Mouse (Mus musculus) stomach, embryonic 14.5 days (tissue): ENCODE data around the gene Gss. TPM values are rescaled to one million over a fixed set of nuclear protein-coding genes. Genes with fewer than 3 reads are reported as not detected.
A peak's percentile ranks its signal among the peaks of the same experiment; 100 is the strongest.

Source experiments
- ATAC-seq: fragments of 200-750 bp; cut with Nextera tagmentation; 2 replicates; pipeline ENCODE4 v1.8.0; 2017; ENCODE audit warnings: low read depth, moderate TSS enrichment; ENCODE audit not compliant: insufficient number of reproducible peaks, insufficient read depth, low FRiP score
- H3K27ac ChIP-seq: fragments of 300-500 bp; sonication (generic); 2 replicates; pipeline ENCODE4 v1.5.1; 2014; ENCODE audit warnings: mild to moderate bottlenecking, low read length, moderate library complexity, mixed read lengths
- H3K27me3 ChIP-seq: fragments of 300-500 bp; sonication (generic); 2 replicates; pipeline ENCODE4 v1.6.1; 2014; ENCODE audit warnings: low read length, control low read depth, mixed read lengths; ENCODE audit not compliant: control insufficient read depth, insufficient read depth
- H3K36me3 ChIP-seq: fragments of 300-500 bp; sonication (generic); 2 replicates; pipeline ENCODE4 v1.6.1; 2014; ENCODE audit warnings: mild to moderate bottlenecking, control low read depth, low read length, moderate library complexity, mixed read lengths; ENCODE audit not compliant: control insufficient read depth, insufficient read depth
- H3K4me1 ChIP-seq: fragments of 300-500 bp; sonication (generic); 2 replicates; pipeline ENCODE4 v1.6.1; 2014; ENCODE audit warnings: low read length, control low read depth, mixed read lengths; ENCODE audit not compliant: control insufficient read depth, insufficient read depth
- H3K4me2 ChIP-seq: fragments of 300-500 bp; sonication (generic); replicated peaks from 2 replicates; pipeline ENCODE4 v1.6.1; 2014; ENCODE audit warnings: low read depth, low read length, control low read depth
- H3K4me3 ChIP-seq: fragments of 300-500 bp; sonication (generic); 2 replicates; pipeline ENCODE4 v1.5.1; 2014; ENCODE audit warnings: low read depth, low read length, control low read depth
- H3K9ac ChIP-seq: fragments of 300-500 bp; sonication (generic); replicated peaks from 2 replicates; pipeline ENCODE4 v1.6.1; 2014; ENCODE audit warnings: low read depth, mild to moderate bottlenecking, control low read depth, low read length, moderate library complexity, mixed read lengths
- H3K9me3 ChIP-seq: fragments of 300-500 bp; sonication (generic); 2 replicates; pipeline ENCODE4 v1.6.1; 2016; ENCODE audit warnings: low read depth, low read length, control low read depth; ENCODE audit not compliant: control insufficient read depth
- WGBS: fragments of 180-500 bp; shearing (Covaris S2); extraction: QIAGEN DNeasy Blood & Tissue Kit; methylation state at CpG from one replicate; pipeline ENCODE4 v1.1.7; 2014; 5-methylcytosine and 5-hydroxymethylcytosine counted together
- polyA plus RNA-seq: library from polyadenylated mRNA; unstranded; fragments of >200 nt; fragmentation: Nextera tagmentation; extraction: Ambion mirVana; gene quantifications from 2 replicates; pipeline ENCODE4 v1.2.1, GENCODE M21; 2014

The Gss gene
- polyA plus RNA-seq, 1 experiment from 2014 or later: 26.1 TPM

DNA sequence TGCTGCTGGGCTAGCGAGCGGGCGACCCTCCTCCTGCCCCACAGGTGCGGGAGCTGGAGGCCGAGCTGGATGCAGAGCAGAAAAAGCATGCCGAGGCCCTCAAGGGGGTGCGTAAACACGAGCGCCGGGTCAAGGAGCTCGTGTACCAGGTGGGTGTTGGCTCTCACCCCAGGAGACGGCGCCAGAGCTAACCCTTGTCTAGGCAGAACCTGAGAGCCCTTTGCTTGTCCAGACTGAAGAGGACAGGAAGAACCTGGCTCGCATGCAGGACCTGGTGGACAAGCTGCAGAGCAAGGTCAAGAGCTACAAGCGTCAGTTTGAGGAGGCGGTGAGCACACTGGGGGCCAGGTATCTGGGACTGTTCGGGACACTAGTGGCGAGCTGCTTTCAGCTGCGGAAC, 40.5 kb upstream of the Gss start:
- peaks cover 45% of the 10 kb centered on the region for H3K36me3 ChIP-seq
- H3K4me1 ChIP-seq: peaks cover 6% of the 10 kb centered on the region; the same call in 1 of the 2 replicates
- 64% methylated on average over 19 of the region's 19 CpGs for WGBS
- H3K4me3 ChIP-seq: no peak overlapping the region
- no peak overlapping the region for H3K9ac ChIP-seq
- no peak overlapping the region for H3K27ac ChIP-seq
- H3K27me3 ChIP-seq: peaks cover 21% of the 10 kb centered on the region
- no peak overlapping the region for H3K4me2 ChIP-seq
- ATAC-seq: no peak
- no peaks in the 10 kb centered on the region for H3K9me3 ChIP-seq

DNA sequence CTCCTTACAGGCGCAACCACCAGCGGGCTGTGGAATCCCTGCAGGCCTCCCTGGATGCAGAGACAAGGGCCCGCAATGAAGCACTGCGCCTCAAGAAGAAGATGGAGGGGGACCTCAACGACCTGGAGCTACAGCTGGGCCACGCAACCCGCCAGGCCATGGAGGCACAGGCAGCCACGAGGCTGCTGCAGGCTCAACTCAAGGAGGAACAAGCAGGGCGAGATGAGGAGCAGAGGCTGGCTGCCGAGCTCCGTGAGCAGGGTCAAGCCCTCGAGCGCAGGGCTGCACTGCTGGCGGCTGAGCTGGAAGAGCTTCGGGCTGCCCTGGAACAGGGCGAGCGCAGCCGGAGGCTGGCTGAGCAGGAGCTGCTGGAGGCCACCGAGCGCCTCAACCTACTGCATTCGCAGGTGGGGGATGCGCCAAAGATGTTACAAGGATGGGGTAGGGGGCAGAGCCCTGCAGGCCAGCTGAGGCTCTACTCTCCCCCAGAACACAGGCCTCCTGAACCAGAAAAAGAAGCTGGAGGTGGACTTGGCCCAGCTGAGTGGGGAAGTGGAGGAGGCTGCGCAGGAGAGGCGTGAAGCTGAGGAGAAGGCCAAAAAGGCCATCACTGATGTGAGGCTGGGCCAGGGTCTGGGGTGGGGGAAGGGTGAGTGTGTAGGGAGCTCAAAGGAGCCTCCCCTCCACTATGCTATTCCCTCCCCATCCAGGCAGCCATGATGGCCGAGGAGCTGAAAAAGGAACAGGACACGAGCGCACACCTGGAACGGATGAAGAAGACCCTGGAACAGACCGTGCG, 39.7 kb upstream of the Gss start:
- Histone ChIP-seq H3K9ac (no peak overlapping the region), H3K9me3 (no peaks in the 10 kb centered on the region), H3K4me1 (peaks cover 6% of the 10 kb centered on the region; the same call in 1 of the 2 replicates), H3K27me3 (peaks cover 21% of the 10 kb centered on the region), H3K27ac (no peak overlapping the region), H3K36me3 (peaks cover 37% of the 10 kb centered on the region), H3K4me2 (no peak overlapping the region), H3K4me3 (no peak overlapping the region)
- WGBS: 70% methylated on average over 30 of the region's 30 CpGs
- no peak for ATAC-seq

DNA sequence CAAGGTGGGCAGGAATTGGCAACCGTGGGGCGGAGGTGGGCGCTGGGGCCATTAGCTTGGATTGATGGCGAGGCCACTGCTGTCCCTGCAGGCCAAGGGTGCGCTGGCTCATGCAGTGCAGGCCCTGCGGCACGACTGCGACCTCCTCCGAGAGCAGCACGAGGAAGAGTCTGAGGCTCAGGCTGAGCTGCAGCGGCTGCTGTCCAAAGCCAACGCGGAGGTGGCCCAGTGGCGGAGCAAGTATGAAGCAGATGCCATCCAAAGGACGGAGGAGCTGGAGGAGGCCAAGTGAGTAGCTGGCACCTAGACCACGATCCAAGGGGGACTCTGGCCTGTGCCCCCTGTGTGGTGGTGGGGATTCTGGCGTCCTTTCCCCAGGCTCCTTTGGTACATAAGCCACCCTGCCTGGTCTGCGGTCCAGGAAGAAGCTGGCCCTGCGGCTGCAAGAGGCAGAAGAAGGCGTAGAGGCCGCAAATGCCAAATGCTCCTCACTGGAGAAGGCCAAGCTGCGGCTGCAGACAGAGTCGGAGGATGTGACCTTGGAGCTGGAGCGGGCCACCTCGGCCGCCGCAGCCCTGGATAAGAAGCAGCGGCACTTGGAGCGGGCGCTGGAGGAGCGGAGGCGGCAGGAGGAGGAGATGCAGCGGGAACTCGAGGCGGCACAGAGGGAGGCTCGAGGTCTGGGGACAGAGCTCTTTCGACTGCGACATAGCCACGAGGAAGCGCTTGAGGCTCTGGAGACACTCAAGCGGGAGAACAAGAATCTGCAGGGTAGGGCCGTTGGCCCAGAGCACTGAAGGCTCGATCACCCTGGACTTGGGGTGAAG, 38.2 kb upstream of the Gss start:
- Histone ChIP-seq H3K9me3 (no peaks in the 10 kb centered on the region), H3K27me3 (peaks cover 21% of the 10 kb centered on the region), H3K4me2 (no peak overlapping the region), H3K9ac (no peak overlapping the region), H3K4me1 (peaks cover 6% of the 10 kb centered on the region; the same call in 1 of the 2 replicates), H3K36me3 (peaks cover 25% of the 10 kb centered on the region), H3K27ac (no peak overlapping the region), H3K4me3 (no peak overlapping the region)
- ATAC-seq: no peak
- 36% methylated on average over 43 of the region's 43 CpGs for WGBS

DNA sequence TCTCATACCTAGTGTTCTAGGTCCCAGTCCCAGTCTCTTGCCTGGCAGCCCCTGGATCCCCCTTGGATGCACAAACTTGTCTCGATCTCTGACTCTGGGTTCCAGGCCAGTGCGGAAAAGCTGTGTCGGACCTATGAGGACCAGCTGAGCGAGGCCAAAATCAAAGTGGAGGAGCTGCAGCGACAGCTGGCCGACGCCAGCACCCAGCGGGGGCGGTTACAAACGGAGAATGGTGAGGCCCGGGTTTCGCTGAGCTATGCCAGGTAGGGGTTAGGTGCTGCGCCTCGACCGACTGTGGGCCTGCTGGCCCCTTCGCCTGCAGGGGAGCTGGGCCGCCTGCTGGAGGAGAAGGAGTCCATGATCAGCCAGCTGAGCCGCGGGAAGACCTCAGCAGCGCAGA, 37.5 kb upstream of the Gss start:
- Histone ChIP-seq H3K36me3 (peaks cover 18% of the 10 kb centered on the region), H3K27ac (no peak overlapping the region), H3K4me1 (peaks cover 6% of the 10 kb centered on the region; the same call in 1 of the 2 replicates), H3K27me3 (peaks cover 21% of the 10 kb centered on the region), H3K9ac (no peak overlapping the region), H3K4me2 (no peak overlapping the region), H3K9me3 (no peaks in the 10 kb centered on the region), H3K4me3 (0 out of 2 replicates have a peak overlapping the region, but pooled peaks have one; percentile 8)
- WGBS: 54% methylated on average over 20 of the region's 20 CpGs
- no peak for ATAC-seq

DNA sequence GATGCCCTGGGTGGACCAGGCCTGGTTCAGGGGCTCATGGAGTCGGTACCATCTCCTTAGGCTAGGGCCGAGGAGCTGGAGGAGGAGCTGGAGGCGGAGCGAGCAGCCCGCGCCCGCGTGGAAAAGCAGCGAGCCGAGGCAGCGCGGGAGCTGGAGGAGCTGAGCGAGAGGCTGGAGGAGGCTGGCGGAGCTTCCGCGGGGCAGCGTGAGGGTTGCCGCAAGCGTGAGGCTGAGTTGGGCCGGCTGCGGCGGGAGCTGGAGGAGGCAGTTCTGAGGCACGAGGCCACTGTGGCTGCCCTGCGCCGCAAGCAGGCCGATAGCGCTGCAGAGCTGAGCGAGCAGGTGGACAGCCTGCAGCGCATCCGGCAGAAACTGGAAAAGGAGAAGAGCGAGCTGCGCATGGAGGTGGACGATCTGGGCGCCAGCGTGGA, 36.6 kb upstream of the Gss start:
- ATAC-seq: peak; percentile 37; the same call in 1 of the 2 replicates
- no peak overlapping the region for H3K9ac ChIP-seq
- peaks cover 6% of the 10 kb centered on the region; the same call in 1 of the 2 replicates for H3K4me1 ChIP-seq
- H3K27ac ChIP-seq: no peak overlapping the region
- H3K27me3 ChIP-seq: peaks cover 21% of the 10 kb centered on the region
- 3% methylated on average over 35 of the region's 35 CpGs for WGBS
- peak overlapping the region; percentile 40 for H3K4me2 ChIP-seq
- peak overlapping the region; percentile 8; the same call in 1 of the 2 replicates for H3K4me3 ChIP-seq
- H3K9me3 ChIP-seq: no peaks in the 10 kb centered on the region
- H3K36me3 ChIP-seq: peaks cover 9% of the 10 kb centered on the region; the same call in 1 of the 2 replicates

DNA sequence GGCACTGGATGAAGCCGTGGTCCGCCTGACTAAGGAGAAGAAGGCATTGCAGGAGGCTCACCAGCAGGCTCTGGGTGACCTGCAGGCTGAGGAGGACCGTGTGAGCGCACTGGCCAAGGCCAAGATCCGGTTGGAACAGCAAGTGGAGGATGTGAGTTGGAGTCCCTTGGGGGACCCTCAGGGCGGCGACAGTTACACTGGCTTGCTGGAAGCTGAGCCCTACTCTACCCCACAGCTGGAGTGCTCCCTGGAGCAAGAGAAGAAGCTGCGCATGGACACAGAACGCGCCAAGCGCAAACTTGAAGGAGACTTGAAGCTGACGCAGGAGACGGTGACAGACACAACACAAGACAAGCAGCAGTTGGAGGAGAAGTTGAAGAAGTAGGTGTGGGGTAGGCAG, 35.9 kb upstream of the Gss start:
- no peak overlapping the region for H3K27ac ChIP-seq
- WGBS: 86% methylated on average over 13 of the region's 13 CpGs
- peaks cover 6% of the 10 kb centered on the region; the same call in 1 of the 2 replicates for H3K4me1 ChIP-seq
- H3K9ac ChIP-seq: no peak overlapping the region
- H3K36me3 ChIP-seq: peaks cover 3% of the 10 kb centered on the region; the same call in 1 of the 2 replicates
- ATAC-seq: no peak
- no peak overlapping the region for H3K4me3 ChIP-seq
- H3K27me3 ChIP-seq: peaks cover 21% of the 10 kb centered on the region
- H3K9me3 ChIP-seq: no peaks in the 10 kb centered on the region
- no peak overlapping the region; the same call in 1 of the 2 replicates for H3K4me2 ChIP-seq

DNA sequence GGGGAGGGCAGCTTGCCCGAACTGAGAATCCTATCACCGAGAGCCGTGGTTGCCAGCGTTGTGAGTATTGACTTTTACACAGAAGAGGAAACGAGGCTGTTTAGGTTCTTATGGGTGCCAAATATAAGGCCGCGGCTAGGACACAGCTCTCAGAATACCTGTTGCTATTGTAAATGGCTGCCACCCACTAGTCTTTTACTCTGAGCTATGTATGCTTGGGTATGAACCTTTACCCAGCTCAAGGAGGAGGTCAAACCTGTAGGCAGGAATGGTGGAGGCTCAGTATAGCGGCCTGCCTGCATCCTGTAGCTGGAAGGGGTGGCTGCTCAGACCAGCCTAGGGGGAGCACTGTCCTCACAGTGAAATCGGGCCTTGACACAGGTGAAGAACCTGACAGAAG, 35.5 kb upstream of the Gss start:
- H3K4me3 ChIP-seq: no peak overlapping the region
- 0 out of 2 replicates have a peak, but pooled peaks cover 2% of the 10 kb centered on the region for H3K36me3 ChIP-seq
- H3K4me2 ChIP-seq: no peak overlapping the region
- no peak for ATAC-seq
- peaks cover 6% of the 10 kb centered on the region; the same call in 1 of the 2 replicates for H3K4me1 ChIP-seq
- H3K27ac ChIP-seq: no peak overlapping the region
- H3K9ac ChIP-seq: no peak overlapping the region
- peaks cover 21% of the 10 kb centered on the region for H3K27me3 ChIP-seq
- H3K9me3 ChIP-seq: no peaks in the 10 kb centered on the region
- WGBS: 84% methylated on average over 9 of the region's 9 CpGs

DNA sequence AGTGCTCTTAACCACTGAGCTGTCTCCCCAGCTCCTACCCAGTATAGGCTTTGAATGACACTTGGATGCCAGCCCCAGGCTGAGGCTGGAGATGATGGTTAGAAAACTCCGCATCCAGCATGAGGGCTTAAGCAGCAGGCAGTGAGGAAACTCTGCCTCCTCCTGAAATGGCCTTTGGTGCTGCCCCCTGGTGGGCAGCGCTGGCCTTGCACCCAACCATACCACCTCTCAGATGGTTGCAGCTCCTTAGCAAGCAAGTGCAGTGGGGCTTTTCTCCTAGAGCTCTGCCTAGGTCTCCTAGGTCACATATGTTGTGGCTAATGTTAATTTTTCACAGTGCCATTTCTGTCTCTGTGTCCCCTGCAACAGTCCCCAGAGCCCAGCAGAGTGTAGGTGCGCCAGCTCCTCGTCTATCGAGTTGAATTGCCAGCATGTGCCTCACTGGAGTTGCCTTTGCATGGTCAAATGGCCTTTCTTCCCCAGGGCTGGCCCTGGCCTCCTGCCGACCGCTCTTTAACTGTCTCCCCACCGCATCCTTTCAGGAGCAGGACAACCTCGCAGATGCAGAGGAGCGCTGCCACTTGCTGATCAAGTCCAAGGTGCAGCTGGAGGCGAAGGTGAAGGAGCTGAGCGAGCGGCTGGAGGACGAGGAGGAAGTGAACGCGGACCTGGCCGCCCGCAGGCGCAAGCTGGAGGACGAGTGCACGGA, 34.6 kb upstream of the Gss start:
- H3K27me3 ChIP-seq: peaks cover 20% of the 10 kb centered on the region
- H3K9ac ChIP-seq: no peak overlapping the region
- H3K27ac ChIP-seq: no peak overlapping the region
- ATAC-seq: no peak
- H3K4me3 ChIP-seq: no peak overlapping the region
- no peaks in the 10 kb centered on the region for H3K36me3 ChIP-seq
- WGBS: 58% methylated on average over 21 of the region's 21 CpGs
- H3K4me2 ChIP-seq: no peak overlapping the region
- H3K4me1 ChIP-seq: peaks cover 6% of the 10 kb centered on the region; the same call in 1 of the 2 replicates
- H3K9me3 ChIP-seq: no peaks in the 10 kb centered on the region
